Mouse (Mus musculus): ENCODE results near the gene Rln1.

DNA sequence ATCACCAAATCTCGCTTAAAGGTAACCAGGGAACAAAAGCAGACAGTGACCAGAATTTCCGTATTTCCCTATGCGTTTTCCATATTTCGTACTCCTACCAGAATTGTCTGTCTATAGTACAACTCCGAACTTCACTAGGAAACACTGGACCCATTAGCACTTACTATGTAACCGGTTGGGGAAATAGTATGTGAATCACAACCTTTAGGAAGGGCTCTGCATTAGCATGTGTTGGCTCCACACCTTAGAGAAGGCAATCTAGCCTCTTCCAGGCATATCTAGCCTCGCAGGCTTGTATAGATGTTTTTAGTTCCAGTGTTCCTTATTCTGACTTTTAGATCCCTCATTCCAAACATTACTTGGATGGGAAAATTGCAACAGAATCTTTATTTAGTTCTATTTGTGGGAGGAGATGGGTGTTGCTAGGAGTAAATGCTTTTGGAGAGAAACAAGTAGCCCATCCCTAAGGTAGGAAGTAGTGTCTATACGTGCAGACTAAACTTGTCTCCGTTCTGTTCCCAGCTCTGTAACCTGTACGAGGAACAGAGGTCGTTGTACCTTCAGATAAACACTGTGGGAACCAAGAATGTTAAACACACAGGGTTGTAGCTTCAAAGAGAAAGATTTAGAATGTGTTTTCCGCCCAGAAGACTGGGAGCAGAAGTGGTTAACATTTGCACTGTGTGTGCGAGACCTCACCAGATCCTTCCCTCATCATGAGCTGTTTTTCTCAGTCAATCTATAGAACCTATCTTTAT, 27.9 kb upstream of the Rln1 start:
- TF ChIP-seq CTCF (IDR thresholded peaks at IDR 0.05; ENCODE audit: low read depth) = no peak
- TF ChIP-seq EP300 (IDR thresholded peaks at IDR 0.05; ENCODE audit: low read depth) = no peak

Measured in liver, postnatal 0 days (tissue).